Mouse (Mus musculus): ENCODE results near the gene Krtap3-1. TPM values are rescaled to one million over a fixed set of nuclear protein-coding genes. Genes with fewer than 3 reads are reported as not detected.

Krtap3-1 gene
- polyA plus RNA-seq, 1 experiment from 2014 or later: not detected

DNA sequence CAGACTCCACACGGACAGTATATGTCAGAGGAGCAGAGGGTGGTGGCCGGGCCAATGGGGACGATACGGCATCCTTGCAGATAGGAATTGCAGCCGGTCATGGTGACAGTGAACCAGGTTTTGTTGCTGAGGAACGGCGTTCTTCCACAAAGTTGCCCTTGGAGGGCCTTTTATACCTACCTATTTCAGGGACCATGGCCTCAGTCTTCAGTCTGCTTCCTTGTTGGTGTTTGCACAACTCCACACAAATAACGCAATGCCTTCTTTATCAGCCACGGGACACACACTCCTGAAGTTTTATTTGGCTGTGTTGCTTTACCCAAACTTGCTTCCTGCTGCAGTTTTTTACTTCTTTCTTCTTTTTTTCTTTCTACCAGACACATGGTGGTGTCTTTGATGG is 7.1 kb downstream of the Krtap3-1 start, which contains the start of gene Gm11939:
TSS of gene Gm11939 (minus strand) at position 101 of the 400 bp plus-strand sequence.
- 94% methylated on average over 9 of the region's 9 CpGs for WGBS (ENCODE audit: missing documents)
- H3K4me3 ChIP-seq (ENCODE audit: inconsistent target): no peak within 1 kb of the TSS
- H3K27ac ChIP-seq: no peak within 1 kb of the TSS

DNA sequence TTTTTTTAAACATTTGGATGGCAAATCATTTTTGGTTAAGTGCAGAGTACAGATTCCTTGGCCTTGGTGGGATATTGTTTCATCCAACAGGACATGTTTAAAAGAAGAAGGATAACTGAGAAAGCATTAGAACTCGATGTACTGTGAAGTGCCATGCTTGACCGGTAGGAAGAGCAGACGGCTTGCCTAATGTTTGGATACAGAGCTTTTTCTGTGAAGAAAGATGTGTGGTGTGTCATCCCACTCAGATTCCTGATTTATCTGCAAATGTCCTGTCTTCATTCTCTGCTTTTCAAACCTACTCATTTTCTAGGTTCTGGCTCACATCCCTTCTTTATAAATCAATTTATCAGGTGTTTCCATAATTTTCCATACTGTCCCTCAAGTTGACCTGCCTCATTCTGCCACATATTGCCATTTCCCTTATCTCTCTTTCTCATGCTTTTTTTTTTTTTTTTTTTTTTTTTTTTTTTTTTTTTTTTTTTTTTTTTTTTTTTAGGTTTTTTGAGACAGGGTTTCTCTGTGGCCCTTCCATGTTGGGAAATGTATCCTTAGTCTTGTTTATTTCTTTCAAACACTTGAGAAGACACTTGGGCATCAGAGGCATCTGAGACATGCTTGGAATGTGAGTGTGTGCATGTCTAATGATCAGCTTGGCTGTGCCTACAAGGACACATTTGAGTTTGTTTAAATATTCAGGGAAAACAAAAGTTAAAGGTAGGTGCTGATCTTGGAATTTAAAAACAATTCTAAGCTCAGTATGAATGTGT is 8.3 kb downstream of the Krtap3-1 start:
- no peak overlapping the region for H3K27ac ChIP-seq
- WGBS (ENCODE audit: missing documents): 78% methylated on average over 3 of the region's 3 CpGs
- H3K79me2 ChIP-seq (ENCODE audit: inconsistent target): no peaks in the 10 kb centered on the region
- H3K4me3 ChIP-seq (ENCODE audit: inconsistent target): no peak overlapping the region
- no peaks in the 10 kb centered on the region for H3K36me3 ChIP-seq (ENCODE audit: inconsistent target)

More for the DNA sequence above, 7.1 kb downstream of the Krtap3-1 start, which contains the start of gene Gm11939:
- Histone ChIP-seq H3K79me2 (ENCODE audit: inconsistent target) (no peaks in the 10 kb centered on the region), H3K36me3 (ENCODE audit: inconsistent target) (no peaks in the 10 kb centered on the region)

DNA sequence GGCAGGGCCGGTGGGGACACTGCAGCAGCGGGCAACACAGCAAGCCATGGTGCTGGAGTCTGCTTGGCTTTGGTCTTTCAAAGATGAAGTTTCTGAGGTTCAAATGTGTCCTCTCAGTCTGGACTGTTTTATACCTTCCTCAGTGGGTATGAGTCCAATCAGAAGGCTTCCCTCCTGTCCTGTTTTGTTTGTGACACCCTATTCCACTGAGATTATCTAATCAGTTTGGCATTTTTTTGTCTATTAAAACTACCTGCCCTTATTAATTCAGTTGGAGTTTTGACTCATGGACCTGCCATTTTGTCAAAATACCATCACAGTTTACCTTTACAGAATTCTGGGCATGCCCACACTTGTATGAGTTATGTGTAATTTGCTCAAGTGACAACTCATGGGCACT is 9.7 kb downstream of the Krtap3-1 start, which contains the start of gene Krtap3-2:
TSS of gene Krtap3-2 (minus strand) at position 101 of the 400 bp plus-strand sequence.
- 50% methylated on average over 2 of the region's 2 CpGs for WGBS (ENCODE audit: missing documents)
- no peaks in the 10 kb centered on the region for H3K36me3 ChIP-seq (ENCODE audit: inconsistent target)
- H3K79me2 ChIP-seq (ENCODE audit: inconsistent target): no peaks in the 10 kb centered on the region
- H3K27ac ChIP-seq: no peak within 1 kb of the TSS
- H3K4me3 ChIP-seq (ENCODE audit: inconsistent target): no peak within 1 kb of the TSS

- H3K36me3 ChIP-seq (ENCODE audit: inconsistent target): no peaks in the 10 kb centered on the region
- H3K79me2 ChIP-seq (ENCODE audit: inconsistent target): no peaks in the 10 kb centered on the region
- WGBS (ENCODE audit: missing documents): 70% methylated on average over 2 of the region's 2 CpGs
- H3K4me3 ChIP-seq (ENCODE audit: inconsistent target): no peak overlapping the region
- H3K27ac ChIP-seq: no peak overlapping the region
These were observed 10.2 kb downstream of the Krtap3-1 start for GRCm38 (mm10) chr11:99556195-99556594.

- H3K4me3 ChIP-seq (ENCODE audit: inconsistent target): no peak within 1 kb of the TSS
- WGBS (ENCODE audit: missing documents): 69% methylated on average over 4 of the region's 4 CpGs
- no peak within 1 kb of the TSS for H3K27ac ChIP-seq
- no peaks in the 10 kb centered on the region for H3K36me3 ChIP-seq (ENCODE audit: inconsistent target)
- H3K79me2 ChIP-seq (ENCODE audit: inconsistent target): no peaks in the 10 kb centered on the region
These were observed 15.7 kb downstream of the Krtap3-1 start, which contains the start of gene Krtap3-3 for GRCm38 (mm10) chr11:99550765-99551164. Gene Krtap3-3 (minus strand): TSS chr11:99550865.

GRCm38 (mm10) chr11:99547892-99548291 is 18.5 kb downstream of the Krtap3-1 start:
- no peak overlapping the region for H3K4me3 ChIP-seq (ENCODE audit: inconsistent target)
- no peak overlapping the region for H3K27ac ChIP-seq
- no peaks in the 10 kb centered on the region for H3K36me3 ChIP-seq (ENCODE audit: inconsistent target)

GRCm38 (mm10) chr11:99539721-99540120 is 26.7 kb downstream of the Krtap3-1 start:
- Histone ChIP-seq H3K36me3 (ENCODE audit: inconsistent target) (no peaks in the 10 kb centered on the region), H3K79me2 (ENCODE audit: inconsistent target) (no peaks in the 10 kb centered on the region), H3K4me3 (ENCODE audit: inconsistent target) (no peak overlapping the region), H3K27ac (no peak overlapping the region)
- 89% methylated on average over 9 of the region's 9 CpGs for WGBS (ENCODE audit: missing documents)

More at GRCm38 (mm10) chr11:99547892-99548291, 18.5 kb downstream of the Krtap3-1 start:
- H3K79me2 ChIP-seq (ENCODE audit: inconsistent target): no peaks in the 10 kb centered on the region

DNA sequence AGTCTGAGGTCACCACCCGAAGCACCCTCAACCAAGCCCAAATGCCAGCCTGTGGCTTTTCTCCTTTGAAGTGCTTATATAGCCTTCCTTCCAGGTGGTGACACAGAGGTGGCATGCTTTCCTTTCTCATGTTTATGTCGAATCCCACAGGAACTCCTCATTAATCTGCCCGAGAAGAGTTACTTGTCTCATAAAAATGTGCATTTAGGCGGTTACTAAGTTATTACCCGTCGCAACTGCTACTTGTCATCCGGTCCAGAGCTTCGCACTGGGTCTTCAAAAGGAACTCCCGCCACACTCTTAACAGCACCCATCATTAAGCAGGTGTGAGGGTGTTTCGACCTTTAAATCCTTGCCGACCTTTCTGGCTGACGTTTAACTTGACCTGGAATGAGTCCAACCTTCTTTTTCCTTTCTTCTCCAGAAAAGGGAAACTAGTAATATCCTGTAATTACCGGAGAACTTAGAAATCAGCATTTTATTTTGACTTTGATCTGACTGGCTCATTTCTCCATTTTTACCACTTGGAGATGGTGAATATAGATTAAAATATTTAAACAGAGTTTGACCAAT is 45.1 kb downstream of the Krtap3-1 start, which contains the start of gene Krt39:
TSS of gene Krt39 (minus strand) at position 51 of the 573 bp plus-strand sequence.
- 71% methylated on average over 13 of the region's 13 CpGs for whole genome bisulfite sequencing (ENCODE audit: missing documents)
- Histone ChIP-seq H3K79me2 (ENCODE audit: inconsistent target) (no peaks in the 10 kb centered on the region), H3K36me3 (ENCODE audit: inconsistent target) (no peaks in the 10 kb centered on the region), H3K27ac (no peak within 1 kb of the TSS), H3K4me3 (ENCODE audit: inconsistent target) (no peak within 1 kb of the TSS)

Other genes with a start within 250 kb of the Krtap3-1 start
- gene Krt25, start 243.7 kb downstream of the Krtap3-1 start, polyA plus RNA-seq (2018): not detected in 3 replicates
- gene Krt26, start 228.7 kb downstream of the Krtap3-1 start, polyA plus RNA-seq (2018): not detected in 3 replicates
- not detected in 3 replicates for gene Krt27, start 215.5 kb downstream of the Krtap3-1 start, polyA plus RNA-seq (2018)
- not detected in 3 replicates for gene Krt28, start 191.7 kb downstream of the Krtap3-1 start, polyA plus RNA-seq (2018)
- 1.2 to 2.7 TPM (median 2.0 TPM) in 3 replicates for gene Krt10, start 177.3 kb downstream of the Krtap3-1 start, polyA plus RNA-seq (2018)
- gene Krt12, start 144.4 kb downstream of the Krtap3-1 start, polyA plus RNA-seq (2018): not detected in 3 replicates
- not detected in 3 replicates for gene Krt20, start 128.5 kb downstream of the Krtap3-1 start, polyA plus RNA-seq (2018)
- not detected in 3 replicates for gene Krt23, start 73.5 kb downstream of the Krtap3-1 start, polyA plus RNA-seq (2018)
- gene Krt39, start 45.3 kb downstream of the Krtap3-1 start, polyA plus RNA-seq (2018): not detected in 3 replicates
- gene Krt40, start 23.5 kb downstream of the Krtap3-1 start, polyA plus RNA-seq (2018): not detected in 3 replicates
- not detected in 3 replicates for gene Krtap3-3, start 15.8 kb downstream of the Krtap3-1 start, polyA plus RNA-seq (2018)
- gene Krtap3-2, start 9.8 kb downstream of the Krtap3-1 start, polyA plus RNA-seq (2018): not detected in 3 replicates
- not detected in 3 replicates for gene Gm11939, start 7.2 kb downstream of the Krtap3-1 start, polyA plus RNA-seq (2018)
- gene Krtap1-5, start 14.4 kb upstream of the Krtap3-1 start, polyA plus RNA-seq (2018): not detected in 3 replicates
- not detected in 3 replicates for gene Krtap1-4, start 17.0 kb upstream of the Krtap3-1 start, polyA plus RNA-seq (2018)
- not detected in 3 replicates for gene Krtap1-3, start 24.7 kb upstream of the Krtap3-1 start, polyA plus RNA-seq (2018)
- gene Krtap9-3, start 31.5 kb upstream of the Krtap3-1 start, polyA plus RNA-seq (2018): not detected in 3 replicates
- gene Gm11938, start 36.7 kb upstream of the Krtap3-1 start, polyA plus RNA-seq (2018): not detected in 3 replicates
- gene Gm11937, start 43.6 kb upstream of the Krtap3-1 start, polyA plus RNA-seq (2018): not detected in 3 replicates
- gene Krtap2-4, start 48.2 kb upstream of the Krtap3-1 start, polyA plus RNA-seq (2018): not detected in 3 replicates
- not detected in 3 replicates for gene Gm11562, start 53.8 kb upstream of the Krtap3-1 start, polyA plus RNA-seq (2018)
- not detected in 3 replicates for gene Krtap4-1, start 61.6 kb upstream of the Krtap3-1 start, polyA plus RNA-seq (2018)
- not detected in 3 replicates for gene Krtap4-2, start 68.5 kb upstream of the Krtap3-1 start, polyA plus RNA-seq (2018)
- not detected in 3 replicates for gene Krtap4-7, start 77.5 kb upstream of the Krtap3-1 start, polyA plus RNA-seq (2018)
- not detected in 3 replicates for gene Gm11555, start 83.6 kb upstream of the Krtap3-1 start, polyA plus RNA-seq (2018)
- not detected in 3 replicates for gene Gm11563, start 92.3 kb upstream of the Krtap3-1 start, polyA plus RNA-seq (2018)
- gene Krtap4-6, start 99.3 kb upstream of the Krtap3-1 start, polyA plus RNA-seq (2018): not detected in 3 replicates
- not detected in 3 replicates for gene Gm14190, start 124.1 kb upstream of the Krtap3-1 start, polyA plus RNA-seq (2018)
- gene Gm14180, start 167.7 kb upstream of the Krtap3-1 start, polyA plus RNA-seq (2018): not detected in 3 replicates
- gene Gm11595, start 206.3 kb upstream of the Krtap3-1 start, polyA plus RNA-seq (2018): not detected in 3 replicates
- not detected in 3 replicates for gene Krtap4-8, start 214.1 kb upstream of the Krtap3-1 start, polyA plus RNA-seq (2018)
- gene Krtap4-9, start 218.6 kb upstream of the Krtap3-1 start, polyA plus RNA-seq (2018): not detected in 3 replicates
- gene Gm11596, start 226.8 kb upstream of the Krtap3-1 start, polyA plus RNA-seq (2018): not detected in 3 replicates
- gene Gm11569, start 232.3 kb upstream of the Krtap3-1 start, polyA plus RNA-seq (2018): not detected in 3 replicates
- not detected in 3 replicates for gene Gm11554, start 237.8 kb upstream of the Krtap3-1 start, polyA plus RNA-seq (2018)
- gene Krtap4-13, start 243.3 kb upstream of the Krtap3-1 start, polyA plus RNA-seq (2018): not detected in 3 replicates
- gene Gm11564, start 249.0 kb upstream of the Krtap3-1 start, polyA plus RNA-seq (2018): not detected in 3 replicates